Comparison of ENCODE assay signal across 8 mouse cellular contexts in the genomic region with DNA sequence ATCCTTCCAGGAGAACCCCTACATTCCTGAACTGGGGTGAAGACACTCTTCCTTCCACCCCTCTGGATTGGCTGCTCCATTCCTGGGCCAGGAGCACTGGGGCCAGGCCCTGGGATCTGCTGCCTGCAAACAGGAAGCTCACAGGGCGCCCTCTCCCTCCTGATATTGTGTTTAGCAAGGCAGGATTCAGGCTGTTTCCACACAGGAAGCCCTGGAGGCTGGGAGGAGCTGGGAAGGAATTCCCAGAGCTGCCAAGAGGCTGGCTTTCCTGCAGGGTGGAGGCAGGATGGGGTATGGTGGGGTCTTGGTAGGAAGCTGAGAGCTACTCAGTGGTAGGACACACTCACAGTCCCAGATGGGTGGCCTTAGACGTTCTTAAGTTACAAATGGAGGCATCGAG. TPM values are rescaled to one million over a fixed set of nuclear protein-coding genes. Genes with fewer than 3 reads are reported as not detected.
DNase-seq lines count a peak whose midpoint lies in the region; ATAC-seq lines count a peak whose summit lies in the region.

No protein-coding gene starts in this region.

- peaks cover 14% of the 10 kb centered on the region for H3K4me1 ChIP-seq in heart, embryonic 11.5 days (ENCODE audit: control insufficient read depth, insufficient read depth, low read length)

- H3K9me3 ChIP-seq in heart, embryonic 11.5 days (replicated peaks; ENCODE audit: control insufficient read depth, low read length) = no peaks in the 10 kb centered on the region

- peak overlapping the region; percentile 43; the same call in 1 of the 2 replicates for H3K9ac ChIP-seq in heart, embryonic 11.5 days (ENCODE audit: low read depth, low read length)

- WGBS in heart, embryonic 11.5 days (ENCODE audit: insufficient replicate concordance) = 35% methylated on average over 3 of the region's 3 CpGs

- H3K4me3 ChIP-seq in heart, embryonic 11.5 days (ENCODE audit: low read depth, low read length) = no peak overlapping the region

- no peaks in the 10 kb centered on the region for H3K36me3 ChIP-seq in heart, embryonic 11.5 days (ENCODE audit: control insufficient read depth, insufficient read depth, low read length)

- peak; percentile 29 for DNase-seq in NIH3T3 (ENCODE audit: low read depth)
- peak; percentile 60 for DNase-seq in embryo, embryonic 11 days
- peak; percentile 84 for DNase-seq in kidney, postnatal 10 days
- peak; percentile 83 for DNase-seq in lung, postnatal 25 days (ENCODE audit: low spot score)
- DNase-seq in testis, postnatal 10 days (ENCODE audit: low spot score) = no peak
- no peak for DNase-seq in thymus, adult 18-20 months
- no peak for DNase-seq in thymus, postnatal 10 days (ENCODE audit: low spot score in 2 of 2)

- H3K27me3 ChIP-seq in heart, embryonic 11.5 days (ENCODE audit: control insufficient read depth, insufficient read depth, low read length) = no peaks in the 10 kb centered on the region

- peak overlapping the region; percentile 63 for H3K27ac ChIP-seq in heart, embryonic 11.5 days (ENCODE audit: low read depth, low read length)

- peak; percentile 53; the same call in 1 of the 2 replicates for ATAC-seq in heart, embryonic 11.5 days (replicated peaks; ENCODE audit: insufficient number of reproducible peaks, low FRiP score, low TSS enrichment)

- H3K4me2 ChIP-seq in heart, embryonic 11.5 days = no peak overlapping the region

RNA-seq across cellular contexts. Expression of a gene that starts 38.4 kb away (rescaled TPM):
- polyA plus RNA-seq in heart, embryonic 11.5 days (2014; fragmentation: Nextera tagmentation; extraction: Ambion mirVana) = 0.89 and 1.3 TPM in 2 replicates

Comparison
In these comparisons a context has a peak if more than half of its experiments do, and no peak if none do; other contexts are left out.
1. DNase-seq: peak in NIH3T3 (single experiment), embryo, embryonic 11 days (single experiment), kidney, postnatal 10 days (single experiment) and lung, postnatal 25 days (single experiment); none in testis, postnatal 10 days (single experiment), thymus, adult 18-20 months (0 of 2) and thymus, postnatal 10 days (0 of 2).